Mouse (Mus musculus) intestine, postnatal 0 days (tissue): ENCODE measurements around the gene Zfp119b. TPM values are rescaled to one million over a fixed set of nuclear protein-coding genes. Genes with fewer than 3 reads are reported as not detected.
"Not testable (repeated sequence)": the region's sequence is repeated elsewhere in the genome, so short reads cannot be mapped to it uniquely, and the experiment has no call there.

ENCODE experiments used
- ATAC-seq: fragments of 200-750 bp; cut with Nextera tagmentation; 2 replicates; pipeline ENCODE4 v1.8.0; 2017; ENCODE audit warnings: mild to moderate bottlenecking, moderate TSS enrichment, moderate library complexity
- H3K27ac ChIP-seq: fragments of 300-500 bp; sonication (generic); 2 replicates; pipeline ENCODE4 v1.5.1; 2014; ENCODE audit warnings: mild to moderate bottlenecking, low read depth, low read length, moderate library complexity
- H3K27me3 ChIP-seq: fragments of 300-500 bp; sonication (generic); replicated peaks from 2 replicates; pipeline ENCODE4 v1.6.1; 2014; ENCODE audit warnings: low read length, mixed read lengths; ENCODE audit not compliant: control insufficient read depth, insufficient read depth
- H3K36me3 ChIP-seq: fragments of 300-500 bp; sonication (generic); 2 replicates; pipeline ENCODE4 v1.6.1; 2014; ENCODE audit warnings: mild to moderate bottlenecking, moderate library complexity; ENCODE audit not compliant: control insufficient read depth, insufficient read depth
- H3K4me1 ChIP-seq: fragments of 300-500 bp; sonication (generic); replicated peaks from 2 replicates; pipeline ENCODE4 v1.6.1; 2014; ENCODE audit warnings: antibody characterized with exemption, low read length, mixed read lengths; ENCODE audit not compliant: control insufficient read depth, insufficient read depth
- H3K4me2 ChIP-seq: fragments of 300-500 bp; sonication (generic); replicated peaks from 2 replicates; pipeline ENCODE4 v1.6.1; 2014; ENCODE audit warnings: low read depth, mild to moderate bottlenecking, moderate library complexity
- H3K4me3 ChIP-seq: fragments of 300-500 bp; sonication (generic); 2 replicates; pipeline ENCODE4 v1.5.1; 2014; ENCODE audit warnings: low read depth, low read length
- H3K9ac ChIP-seq: fragments of 300-500 bp; sonication (generic); 2 replicates; pipeline ENCODE4 v1.6.1; 2014; ENCODE audit warnings: mild to moderate bottlenecking, low read depth, low read length
- H3K9me3 ChIP-seq: fragments of 300-500 bp; sonication (generic); 2 replicates; pipeline ENCODE4 v1.6.1; 2016; ENCODE audit warnings: mixed run types; ENCODE audit not compliant: control insufficient read depth
- CTCF ChIP-seq: sonication (generic); IDR thresholded peaks from 2 replicates; pipeline ENCODE4 v1.5.1; 2016; ENCODE audit warnings: low read depth, mild to moderate bottlenecking, control low read depth, antibody characterized with exemption, moderate library complexity
- WGBS: fragments of 180-500 bp; shearing (Covaris S2); extraction: QIAGEN DNeasy Blood & Tissue Kit; methylation state at CpG from one replicate; pipeline ENCODE4 v1.1.7; 2014; 5-methylcytosine and 5-hydroxymethylcytosine counted together
- polyA plus RNA-seq: library from polyadenylated mRNA; unstranded; fragments of >200 nt; fragmentation: Nextera tagmentation; extraction: Ambion mirVana; gene quantifications from 2 replicates; pipeline ENCODE4 v1.2.1, GENCODE M21; 2015

The Zfp119b gene
- polyA plus RNA-seq, 1 experiment from 2014 or later, result 3.7 TPM

GRCm38 (mm10) chr17:55953751-55954150 lies 4.5 kb upstream of the Zfp119b start:
- ATAC-seq, result no peak
- H3K36me3 ChIP-seq, result no peaks in the 10 kb centered on the region
- no peak overlapping the region for H3K4me3 ChIP-seq
- H3K9me3 ChIP-seq, result no peaks in the 10 kb centered on the region
- 80% methylated on average over 6 of the region's 6 CpGs for WGBS
- TF ChIP-seq CTCF, result no peak
- H3K27me3 ChIP-seq, result 0 out of 2 replicates have a peak, but pooled peaks cover 10% of the 10 kb centered on the region
- no peak overlapping the region for H3K27ac ChIP-seq
- no peak overlapping the region for H3K9ac ChIP-seq
- H3K4me2 ChIP-seq, result no peak overlapping the region
- H3K4me1 ChIP-seq, result 0 out of 2 replicates have a peak, but pooled peaks cover 2% of the 10 kb centered on the region

- H3K27me3 ChIP-seq, result 0 out of 2 replicates have a peak, but pooled peaks cover 10% of the 10 kb centered on the region
- H3K36me3 ChIP-seq, result no peaks in the 10 kb centered on the region
- H3K4me3 ChIP-seq, result no peak within 1 kb of the TSS
- no peak within 1 kb of the TSS for H3K27ac ChIP-seq
- no peak for TF ChIP-seq CTCF
- no peak within 1 kb of the TSS for H3K4me2 ChIP-seq
- 65% methylated on average over 6 of the region's 6 CpGs for WGBS
- no peaks in the 10 kb centered on the region for H3K9me3 ChIP-seq
- H3K9ac ChIP-seq, result no peak within 1 kb of the TSS
- ATAC-seq, result no peak
- no peaks in the 10 kb centered on the region for H3K4me1 ChIP-seq
Measured at GRCm38 (mm10) chr17:55952447-55953027, 3.2 kb upstream of the Zfp119b start, which contains the start of gene Ebi3. TSS of gene Ebi3 (plus strand) at chr17:55952640.

GRCm38 (mm10) chr17:55952041-55952440 lies 2.7 kb upstream of the Zfp119b start:
- no peaks in the 10 kb centered on the region for H3K36me3 ChIP-seq
- no peak for TF ChIP-seq CTCF
- 0 out of 2 replicates have a peak, but pooled peaks cover 10% of the 10 kb centered on the region for H3K27me3 ChIP-seq
- no peaks in the 10 kb centered on the region for H3K9me3 ChIP-seq
- H3K27ac ChIP-seq, result no peak overlapping the region
- H3K4me2 ChIP-seq, result no peak overlapping the region
- no peaks in the 10 kb centered on the region for H3K4me1 ChIP-seq
- no peak overlapping the region for H3K4me3 ChIP-seq
- no peak overlapping the region for H3K9ac ChIP-seq
- ATAC-seq, result no peak

- no peak for TF ChIP-seq CTCF
- Histone ChIP-seq H3K36me3 (no peaks in the 10 kb centered on the region), H3K4me3 (no peak overlapping the region), H3K9ac (no peak overlapping the region), H3K9me3 (no peaks in the 10 kb centered on the region), H3K27ac (no peak overlapping the region), H3K4me2 (no peak overlapping the region), H3K4me1 (no peaks in the 10 kb centered on the region), H3K27me3 (0 out of 2 replicates have a peak, but pooled peaks cover 10% of the 10 kb centered on the region)
- WGBS, result 73% methylated on average over 9 of the region's 9 CpGs
- no peak for ATAC-seq
Measured at GRCm38 (mm10) chr17:55950601-55951000, 1.3 kb upstream of the Zfp119b start.

- no peak for TF ChIP-seq CTCF
- Histone ChIP-seq H3K4me2 (no peak overlapping the region), H3K9me3 (no peaks in the 10 kb centered on the region), H3K4me3 (no peak overlapping the region), H3K9ac (no peak overlapping the region), H3K27me3 (no peaks in the 10 kb centered on the region), H3K36me3 (no peaks in the 10 kb centered on the region), H3K27ac (no peak overlapping the region), H3K4me1 (no peaks in the 10 kb centered on the region)
- no peak for ATAC-seq
- WGBS, result 82% methylated on average over 4 of the region's 4 CpGs
Measured at GRCm38 (mm10) chr17:55948647-55949046, 653 bp downstream of the Zfp119b start.

- Histone ChIP-seq H3K9ac (peak overlapping the region; percentile 48), H3K27ac (peak overlapping the region; percentile 89), H3K27me3 (no peaks in the 10 kb centered on the region), H3K36me3 (no peaks in the 10 kb centered on the region), H3K9me3 (no peaks in the 10 kb centered on the region), H3K4me2 (peak overlapping the region; percentile 86), H3K4me3 (peak overlapping the region; percentile 47), H3K4me1 (no peaks in the 10 kb centered on the region)
- ATAC-seq, result no peak
- WGBS, result 16% methylated on average over 5 of the region's 5 CpGs
- TF ChIP-seq CTCF, result no peak
Measured at GRCm38 (mm10) chr17:55945696-55946095, 3.6 kb downstream of the Zfp119b start.

GRCm38 (mm10) chr17:55944866-55945682 lies 4.2 kb downstream of the Zfp119b start:
- peak; percentile 97 for ATAC-seq
- 0% methylated on average over 56 of the region's 56 CpGs for WGBS
- Histone ChIP-seq H3K9ac (peak overlapping the region; percentile 48), H3K4me3 (peak overlapping the region; percentile 47), H3K27ac (peak overlapping the region; percentile 89), H3K4me2 (peak overlapping the region; percentile 86)
- not testable (repeated sequence) for H3K27me3 ChIP-seq, H3K9me3 ChIP-seq, H3K4me1 ChIP-seq, H3K36me3 ChIP-seq

- H3K9me3 ChIP-seq, H3K9ac ChIP-seq, H3K36me3 ChIP-seq, H3K27me3 ChIP-seq, H3K4me1 ChIP-seq: not testable (repeated sequence)
- Histone ChIP-seq H3K4me3 (peak overlapping the region; percentile 47), H3K4me2 (peak overlapping the region; percentile 86), H3K27ac (peak overlapping the region; percentile 89)
- 18% methylated on average over 10 of the region's 10 CpGs for WGBS
- ATAC-seq, result peak; percentile 42
Measured at GRCm38 (mm10) chr17:55944387-55944865, 4.9 kb downstream of the Zfp119b start.
